Mouse (Mus musculus): ENCODE data around the gene Acacb. TPM values are rescaled to one million over a fixed set of nuclear protein-coding genes. Genes with fewer than 3 reads are reported as not detected.
A peak's percentile ranks its signal among the peaks of the same experiment; 100 is the strongest.

Acacb gene
- total RNA-seq, 2 experiments from 2014 or later, result 156 to 159 TPM

DNA sequence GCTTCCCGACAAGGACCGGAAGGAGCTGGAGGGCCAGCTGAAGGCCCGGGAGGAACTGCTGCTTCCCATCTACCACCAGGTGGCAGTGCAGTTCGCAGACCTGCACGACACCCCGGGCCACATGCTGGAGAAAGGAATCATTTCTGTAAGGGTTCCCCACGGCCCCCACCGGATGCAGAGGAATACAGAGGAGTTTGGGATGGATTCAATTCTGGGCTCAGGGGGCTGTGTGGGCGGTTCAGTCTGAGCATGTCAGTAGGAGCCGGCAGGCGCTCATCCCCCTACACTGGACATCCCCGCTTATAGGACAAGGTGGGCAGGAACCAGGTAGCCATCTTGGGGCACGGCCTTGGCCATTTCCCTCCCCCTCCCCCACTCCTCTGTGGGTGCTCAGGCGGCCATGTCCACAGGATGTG is 101.8 kb downstream of the Acacb start:
- DNase-seq, result peak; percentile 76 to 86
- intact Hi-C loops (cut with DNase I), result loop anchor here (1.0 kb wide), 1 partner anchor 61 kb away; no protein-coding TSS in a partner anchor

DNA sequence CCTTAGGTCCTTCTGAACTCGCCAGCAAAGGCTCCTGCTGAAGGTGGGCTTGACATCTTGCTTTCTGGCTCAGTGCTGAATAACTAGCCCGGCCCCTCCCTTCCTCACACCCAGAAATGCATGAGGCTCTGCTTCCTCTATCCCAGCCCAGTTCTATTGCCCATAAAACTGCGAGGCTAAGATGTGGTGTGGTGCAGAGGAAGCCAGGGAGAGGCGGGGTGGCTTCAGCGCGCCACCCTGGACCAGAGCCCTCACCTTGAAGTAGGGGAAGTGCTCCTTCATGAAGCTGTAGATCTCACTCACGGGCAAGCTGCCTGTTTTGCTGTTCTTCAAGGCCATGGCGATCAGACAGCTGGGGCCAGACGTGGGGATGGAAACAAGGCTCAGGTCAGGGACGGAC is 113.2 kb downstream of the Acacb start:
- no peak for DNase-seq
- intact Hi-C loops (cut with DNase I), result no loop called here

- DNase-seq, result no peak
- intact Hi-C loops (cut with DNase I), result no loop called here
Measured at GRCm38 (mm10) chr5:114261494-114261893, 115.2 kb downstream of the Acacb start.

DNA sequence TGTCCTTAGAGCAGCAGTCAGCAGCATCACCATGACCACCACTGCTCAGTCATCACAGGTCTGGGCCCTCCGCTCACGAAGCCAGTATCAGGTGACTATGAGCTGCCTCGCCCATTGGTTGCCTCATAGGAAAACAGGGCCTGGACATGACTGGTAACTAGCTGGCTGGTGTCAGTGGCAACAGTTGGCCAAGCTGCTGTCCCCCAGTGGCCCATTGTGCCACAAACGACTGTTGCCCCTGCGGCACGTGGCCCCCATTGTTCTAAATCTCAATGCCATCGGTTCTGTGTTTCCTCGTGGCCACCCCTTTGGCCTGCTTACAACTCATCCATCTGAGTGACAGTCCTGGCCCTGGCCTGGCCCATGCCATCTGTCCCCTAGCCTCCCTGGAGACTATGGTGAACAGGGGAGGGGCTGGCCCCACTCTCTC is 117.7 kb downstream of the Acacb start:
- intact Hi-C loops (cut with DNase I), result no loop called here
- DNase-seq, result no peak

DNA sequence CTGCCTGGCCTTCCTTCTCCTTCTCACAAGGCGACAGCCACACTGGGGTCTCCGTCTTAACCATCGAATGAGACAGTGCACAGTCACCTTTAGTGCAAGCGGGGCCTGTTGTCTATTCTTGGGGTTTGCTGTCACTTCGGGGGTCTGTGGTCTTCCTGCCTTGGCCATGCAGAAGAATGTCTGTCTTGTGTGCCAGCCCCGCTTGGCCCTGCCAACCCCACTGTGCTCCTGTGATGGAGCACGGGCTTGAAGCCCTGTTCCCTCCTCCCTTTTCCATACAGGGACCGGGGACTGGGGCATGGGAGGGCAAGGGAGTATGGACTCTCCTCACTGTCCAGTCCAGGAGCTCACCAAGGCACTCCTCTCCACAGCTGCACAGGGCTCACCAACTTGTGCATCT is 118.5 kb downstream of the Acacb start:
- intact Hi-C loops (cut with DNase I), result no loop called here
- no peak for DNase-seq

DNA sequence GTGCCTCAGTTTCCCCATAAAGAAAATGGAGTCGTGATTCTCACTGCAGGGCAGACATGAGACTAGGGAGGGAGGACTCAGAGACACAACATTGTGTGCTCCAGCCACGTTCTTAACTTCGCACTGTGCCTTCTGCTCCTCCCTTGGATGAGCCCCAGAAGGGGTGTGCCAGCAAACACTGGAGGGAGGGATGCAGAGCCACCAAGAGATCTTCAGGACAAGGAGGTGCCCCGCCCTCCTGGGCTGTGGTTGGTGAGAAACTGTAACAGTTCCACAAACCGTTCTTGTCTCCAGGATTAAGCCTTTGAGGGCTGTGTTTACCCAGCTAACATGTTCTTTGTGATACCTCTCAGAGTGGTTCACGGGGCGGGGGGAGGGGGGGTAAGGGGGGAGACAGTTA is 122.3 kb downstream of the Acacb start:
- intact Hi-C loops (cut with DNase I), result no loop called here
- no peak for DNase-seq

GRCm38 (mm10) chr5:114269499-114269898 is 123.2 kb downstream of the Acacb start:
- no peak for DNase-seq
- intact Hi-C loops (cut with DNase I), result no loop called here

GRCm38 (mm10) chr5:114269984-114270383 is 123.6 kb downstream of the Acacb start:
- no peak for DNase-seq
- intact Hi-C loops (cut with DNase I), result no loop called here

GRCm38 (mm10) chr5:114273693-114274402 is 127.5 kb downstream of the Acacb start, which contains the start of gene Foxn4:
Gene Foxn4, minus strand, starts transcription at chr5:114273807.
- intact Hi-C loops (cut with DNase I), result no loop called here
- DNase-seq, result no peak

DNA sequence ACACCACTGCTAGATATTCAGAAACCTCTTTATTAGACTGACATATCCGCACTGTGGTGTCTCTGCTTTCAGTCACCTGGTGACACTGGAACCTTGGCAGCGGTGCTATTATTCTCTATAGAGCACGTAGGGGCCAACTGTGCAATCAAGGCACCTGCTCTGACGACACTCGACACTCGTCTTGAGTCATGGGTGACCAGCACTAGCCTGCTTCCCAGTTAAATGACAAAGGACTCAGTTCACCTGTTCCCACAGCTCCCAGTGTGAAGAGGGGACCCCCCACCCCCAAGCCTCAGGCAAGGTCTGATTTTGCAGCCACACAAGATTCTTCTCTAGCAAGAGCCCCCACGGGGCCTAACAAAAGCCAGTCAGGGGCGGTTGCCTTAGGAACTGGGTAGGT is 129.0 kb downstream of the Acacb start:
- no peak for DNase-seq
- intact Hi-C loops (cut with DNase I), result no loop called here

GRCm38 (mm10) chr5:114275991-114276390 is 129.7 kb downstream of the Acacb start:
- no peak for DNase-seq
- intact Hi-C loops (cut with DNase I), result no loop called here

DNA sequence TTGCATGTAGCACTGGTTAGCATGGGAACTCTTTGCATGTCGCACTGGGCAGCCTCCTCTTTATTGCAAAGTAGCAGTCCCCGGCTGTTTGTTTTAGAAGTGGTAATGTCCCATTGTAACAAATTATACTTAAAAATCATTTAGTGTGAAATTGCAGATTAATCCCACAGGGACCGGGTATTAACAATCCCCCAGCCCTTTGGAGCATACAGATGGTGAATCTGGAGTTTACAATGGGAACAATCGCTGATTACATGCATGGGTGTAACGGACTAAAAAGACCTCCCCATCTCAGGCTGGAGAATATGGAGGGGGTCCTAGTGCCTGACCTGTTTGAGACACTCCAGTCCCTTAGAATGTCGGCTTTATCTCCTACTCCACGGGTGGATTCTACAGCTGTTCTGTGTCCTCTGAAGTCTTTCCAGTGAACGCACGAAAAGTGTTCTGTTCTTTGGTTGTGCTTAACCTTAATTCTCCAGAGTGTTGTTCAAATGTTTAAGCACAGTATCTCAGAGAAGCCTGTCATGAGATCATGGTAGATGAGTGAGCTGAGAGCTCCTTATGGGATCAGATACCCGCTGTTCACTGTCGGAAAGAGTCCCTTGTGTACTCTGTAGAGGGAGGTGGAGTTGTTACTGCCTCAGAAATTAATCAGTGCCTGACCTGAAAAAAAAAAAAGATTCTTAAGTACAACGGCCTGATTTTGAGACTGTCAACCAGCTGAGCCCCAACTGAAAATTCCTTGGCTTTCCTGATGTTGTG is 133.2 kb downstream of the Acacb start:
- intact Hi-C loops (cut with DNase I), result no loop called here

GRCm38 (mm10) chr5:114282346-114282745 is 136.0 kb downstream of the Acacb start:
- no peak for DNase-seq
- intact Hi-C loops (cut with DNase I), result no loop called here

More for the DNA sequence above, 133.2 kb downstream of the Acacb start:
- DNase-seq, result no peak

GRCm38 (mm10) chr5:114284604-114285397 is 138.5 kb downstream of the Acacb start:
- intact Hi-C loops (cut with DNase I), result no loop called here
- DNase-seq, result no peak

- no peak for DNase-seq
- intact Hi-C loops (cut with DNase I), result no loop called here
Measured at GRCm38 (mm10) chr5:114285398-114285700, 139.0 kb downstream of the Acacb start.

- intact Hi-C loops (cut with DNase I), result no loop called here
- DNase-seq, result no peak
Measured at GRCm38 (mm10) chr5:114286102-114286501, 139.8 kb downstream of the Acacb start.

DNA sequence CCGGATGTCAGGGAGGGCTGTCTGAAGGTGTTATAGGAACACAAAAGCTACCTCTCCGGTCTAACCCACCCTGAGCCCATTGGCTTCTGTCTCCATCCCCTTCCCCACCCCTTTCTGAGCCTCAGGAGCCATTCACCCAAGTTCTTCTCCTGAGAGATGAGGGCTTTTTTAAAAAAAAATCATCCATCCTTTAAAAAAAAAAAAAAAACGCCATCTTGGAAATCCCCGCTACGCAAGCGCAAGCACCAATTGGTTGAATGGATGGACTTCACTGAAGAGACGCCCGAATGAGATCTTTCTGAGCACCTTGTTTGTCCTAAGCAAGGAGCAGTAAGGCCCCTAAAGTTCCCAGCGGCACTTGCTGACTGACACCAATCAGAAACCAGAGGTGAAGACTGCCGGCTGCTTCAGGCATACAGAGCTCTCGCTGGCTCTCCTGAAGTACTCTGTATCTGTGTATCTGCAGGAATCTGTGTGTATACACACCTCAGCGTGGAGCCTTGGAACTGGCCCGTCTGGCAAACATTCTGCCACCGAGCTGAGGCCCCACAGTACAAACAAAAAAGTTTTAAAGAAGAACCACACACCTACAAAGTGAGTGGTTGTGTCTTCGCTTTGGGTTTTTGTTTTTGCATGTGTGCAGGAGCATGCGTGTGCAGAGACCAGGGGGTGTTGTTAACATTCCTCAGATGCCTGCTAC is 140.7 kb downstream of the Acacb start:
- DNase-seq, result no peak
- intact Hi-C loops (cut with DNase I), result no loop called here

GRCm38 (mm10) chr5:114288396-114288795 is 142.1 kb downstream of the Acacb start:
- no peak for DNase-seq

DNA sequence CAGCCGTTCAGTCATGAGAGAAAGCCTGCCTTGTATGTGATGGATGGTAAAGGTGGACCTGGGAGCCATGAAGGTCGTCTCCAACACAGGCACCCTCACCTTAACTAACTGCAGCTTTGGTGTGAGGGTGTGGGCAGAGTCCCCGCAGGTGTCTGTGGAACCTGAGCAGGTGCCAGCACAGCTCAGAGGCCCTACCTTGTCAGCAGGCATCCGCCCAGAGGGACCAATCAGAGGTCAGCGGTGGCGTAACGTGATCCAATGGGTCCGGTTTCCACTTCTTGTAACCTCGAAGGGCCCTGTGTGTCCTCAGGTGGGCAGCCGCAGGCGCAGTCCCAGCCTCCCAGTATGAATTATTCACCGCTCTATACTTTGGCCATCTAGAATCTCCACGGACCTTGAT is 142.5 kb downstream of the Acacb start, which contains the start of gene Myo1h:
Gene Myo1h (plus strand): TSS at position 293 of the 400 bp plus-strand sequence.
- DNase-seq, result no peak
- intact Hi-C loops (cut with DNase I), result no loop called here

More at GRCm38 (mm10) chr5:114288396-114288795, 142.1 kb downstream of the Acacb start:
- intact Hi-C loops (cut with DNase I), result no loop called here

- intact Hi-C loops (cut with DNase I), result no loop called here
- DNase-seq, result no peak
Measured at GRCm38 (mm10) chr5:114290004-114290403, 143.7 kb downstream of the Acacb start.

Measured in heart, postnatal 10 days (tissue).